Mouse (Mus musculus) spleen, postnatal 4 days (tissue): ENCODE measurements around the gene Zbtb17.

ENCODE experiments used
- DNase-seq, 2 experiments: peaks; one replicate each; pipeline ENCODE4 v3.0.0; 2022; ENCODE audit warnings: low spot score in 2 of 2

Zbtb17 gene

GRCm38 (mm10) chr4:141444451-141445327, at the start of gene Zbtb17:
Gene Zbtb17, plus strand, starts transcription at chr4:141444654.
- DNase-seq: peak; percentile 89 to 95

- no peak for DNase-seq
Measured at GRCm38 (mm10) chr4:141394751-141395150, 49.7 kb upstream of the Zbtb17 start.

GRCm38 (mm10) chr4:141397861-141398260, 46.6 kb upstream of the Zbtb17 start:
- no peak for DNase-seq

GRCm38 (mm10) chr4:141398545-141398944, 45.9 kb upstream of the Zbtb17 start, which contains the start of gene Clcnka:
Gene Clcnka, minus strand, starts transcription at chr4:141398724.
- no peak for DNase-seq

- no peak for DNase-seq
Measured at GRCm38 (mm10) chr4:141400171-141400570, 44.3 kb upstream of the Zbtb17 start.

- peak; percentile 78 to 94 for DNase-seq
Measured at GRCm38 (mm10) chr4:141404518-141405313, 39.7 kb upstream of the Zbtb17 start.

- DNase-seq: no peak
Measured at GRCm38 (mm10) chr4:141405314-141405622, 39.2 kb upstream of the Zbtb17 start.

- peak in 1 of 2 experiments; percentile 52 for DNase-seq
Measured at GRCm38 (mm10) chr4:141406516-141407299, 37.7 kb upstream of the Zbtb17 start.

- DNase-seq: no peak
Measured at GRCm38 (mm10) chr4:141408577-141408976, 35.9 kb upstream of the Zbtb17 start.

- DNase-seq: no peak
Measured at GRCm38 (mm10) chr4:141411430-141411992, 32.9 kb upstream of the Zbtb17 start.

- peak in 1 of 2 experiments; percentile 54 for DNase-seq
Measured at GRCm38 (mm10) chr4:141415924-141416323, 28.5 kb upstream of the Zbtb17 start, which contains the start of gene Clcnkb. Gene Clcnkb, minus strand, starts transcription at chr4:141416014.

- DNase-seq: peak; percentile 48 to 62
Measured at GRCm38 (mm10) chr4:141419398-141420191, 24.9 kb upstream of the Zbtb17 start.

GRCm38 (mm10) chr4:141420192-141420829, 24.1 kb upstream of the Zbtb17 start, which contains the start of gene Hspb7:
Gene Hspb7, plus strand, starts transcription at chr4:141420779.
- peak in 1 of 2 experiments; percentile 60 for DNase-seq

GRCm38 (mm10) chr4:141420886-141421285, 23.6 kb upstream of the Zbtb17 start:
- DNase-seq: peak in 1 of 2 experiments; percentile 57

GRCm38 (mm10) chr4:141421423-141421822, 23.0 kb upstream of the Zbtb17 start:
- DNase-seq: no peak

GRCm38 (mm10) chr4:141422841-141423240, 21.6 kb upstream of the Zbtb17 start:
- DNase-seq: peak in 1 of 2 experiments; percentile 55

GRCm38 (mm10) chr4:141423288-141423687, 21.2 kb upstream of the Zbtb17 start:
- DNase-seq: peak in 1 of 2 experiments; percentile 65

- DNase-seq: no peak
Measured at GRCm38 (mm10) chr4:141423691-141424431, 20.6 kb upstream of the Zbtb17 start.
